Mouse (Mus musculus) ovary, postnatal 36 days (tissue): ENCODE data around the gene Cbx8.

Experiments used
- DNase-seq: peaks from one replicate; pipeline ENCODE4 v3.0.0; 2022; ENCODE audit warnings: low spot score, mixed read lengths

Gene Cbx8

DNA sequence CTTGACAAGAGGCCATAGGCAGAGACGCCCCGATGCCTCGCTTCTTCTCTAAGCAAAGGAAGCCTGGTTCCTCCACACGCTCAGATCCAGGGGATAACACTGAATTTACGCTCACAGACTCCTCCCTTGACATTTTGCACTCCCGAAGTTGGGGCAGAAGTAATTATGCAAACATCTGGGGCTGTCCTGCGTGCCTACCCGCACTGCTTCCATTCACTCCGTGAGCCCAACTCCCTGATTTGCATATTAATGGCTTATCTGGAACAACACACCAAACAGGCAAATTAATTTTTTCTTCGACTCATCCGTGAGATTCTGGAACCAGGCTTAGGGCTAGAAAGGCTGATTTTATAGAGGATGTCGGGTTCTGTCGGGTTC is 7.4 kb upstream of the Cbx8 start:
- DNase-seq = no peak

DNA sequence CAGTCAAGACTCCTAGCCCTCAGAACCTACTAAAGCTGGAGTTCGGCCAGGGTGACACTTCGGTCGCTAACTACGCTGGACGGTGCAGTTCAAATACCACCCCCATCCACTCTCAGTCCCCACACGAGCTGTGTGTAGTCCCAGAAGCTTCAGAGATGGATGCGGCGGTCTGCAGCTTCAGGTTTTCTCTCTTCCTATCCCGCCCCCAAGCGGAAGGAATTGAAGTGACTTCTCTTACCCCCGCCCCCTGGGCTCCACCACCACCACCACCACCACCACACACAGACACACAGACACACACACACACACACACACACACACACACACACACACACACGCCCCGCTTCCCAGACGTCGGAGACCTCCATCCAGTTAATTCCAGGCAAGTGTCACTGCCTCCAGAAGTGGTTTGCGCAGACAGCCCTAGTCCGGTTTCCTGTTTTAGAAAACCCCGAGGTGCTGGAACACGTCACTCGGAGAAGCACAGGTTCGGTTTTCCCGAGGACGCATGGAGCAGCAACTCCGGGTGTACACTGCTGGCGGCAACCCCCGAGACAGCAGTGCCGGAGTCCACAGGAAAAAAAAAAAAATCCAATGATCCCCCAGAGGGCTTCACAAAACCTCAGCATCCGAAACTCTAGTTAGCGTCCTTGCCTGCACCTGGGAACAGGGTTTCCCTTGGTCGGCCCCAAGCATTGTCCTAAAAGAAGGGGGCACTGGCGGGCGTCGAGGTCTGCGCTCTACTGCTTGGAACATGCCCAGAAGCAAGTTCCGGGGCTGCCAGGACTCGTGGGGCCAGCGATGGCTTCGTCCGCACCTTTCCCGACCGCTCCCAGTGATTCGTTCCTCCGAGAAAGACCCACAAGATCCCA is 6.7 kb upstream of the Cbx8 start:
- no peak for DNase-seq

DNA sequence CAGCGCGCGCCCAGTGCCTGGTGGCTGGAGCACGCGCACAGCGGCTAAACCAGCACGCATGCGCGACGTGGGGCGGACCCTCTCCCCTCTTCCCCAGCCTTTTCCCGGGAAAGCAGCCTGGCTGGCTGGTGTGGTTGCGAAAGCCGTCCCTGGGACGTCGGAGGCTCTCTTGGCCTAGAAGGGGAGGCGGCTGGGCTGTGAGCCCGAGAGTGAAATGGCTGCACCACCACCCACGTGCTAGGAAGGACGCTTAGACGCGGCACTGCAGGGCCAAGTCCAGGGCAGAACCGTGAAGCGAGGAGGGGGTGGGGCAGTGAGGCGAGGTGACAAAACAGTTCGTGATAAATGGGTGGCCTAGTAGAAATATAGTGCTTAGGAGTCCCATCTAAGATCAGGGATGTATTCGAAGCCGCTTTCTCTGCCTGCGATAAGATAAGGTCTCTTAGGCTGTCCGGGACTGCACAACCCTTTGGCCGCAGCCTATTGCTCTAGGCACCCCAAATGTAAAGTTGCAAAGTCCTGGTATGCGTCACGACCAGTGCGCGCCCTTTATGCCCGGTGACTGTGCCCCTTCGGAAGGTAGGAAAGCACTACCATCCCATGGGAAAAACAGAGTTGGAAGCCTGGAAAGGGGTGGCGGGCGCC is 6.0 kb upstream of the Cbx8 start:
- peak; percentile 67 for DNase-seq

DNA sequence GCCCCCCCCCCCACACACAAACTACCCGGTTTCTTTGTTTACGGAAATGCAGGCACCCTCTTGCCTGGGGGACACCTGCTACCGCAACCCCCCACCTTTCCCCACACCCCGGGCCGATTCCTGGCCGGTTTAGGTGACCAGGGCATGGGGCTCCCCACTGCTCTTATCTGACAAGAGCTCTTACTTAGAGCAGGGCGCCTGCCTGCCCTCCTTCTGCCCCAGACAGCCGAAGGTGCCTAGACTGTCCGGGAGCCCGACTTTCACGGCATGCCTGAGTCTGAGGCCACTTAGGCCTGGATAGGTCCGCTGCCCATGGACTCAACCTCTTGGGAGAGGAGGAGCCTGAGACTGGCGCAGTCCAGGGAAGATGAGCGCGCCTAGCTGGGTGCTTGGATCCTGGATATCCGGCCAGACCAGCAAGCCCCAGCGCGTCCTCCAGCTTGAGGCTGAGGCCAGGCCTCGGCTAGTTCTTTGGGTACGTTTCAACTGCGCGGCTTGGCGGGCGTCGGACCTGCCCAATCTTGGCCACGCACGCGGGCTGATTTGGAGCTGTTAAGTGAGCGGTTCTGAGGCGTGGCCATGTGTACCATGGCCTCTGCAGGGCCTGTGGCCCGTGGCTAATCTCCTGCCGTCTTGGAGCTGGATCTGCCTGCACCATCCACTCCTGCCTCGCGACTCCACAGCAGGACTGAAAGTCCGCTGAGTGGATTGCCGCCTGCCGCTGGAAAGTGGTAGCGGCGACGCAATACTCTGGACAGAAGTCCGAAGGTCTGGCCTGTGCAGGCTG is 4.0 kb upstream of the Cbx8 start:
- peak; percentile 53 for DNase-seq

DNA sequence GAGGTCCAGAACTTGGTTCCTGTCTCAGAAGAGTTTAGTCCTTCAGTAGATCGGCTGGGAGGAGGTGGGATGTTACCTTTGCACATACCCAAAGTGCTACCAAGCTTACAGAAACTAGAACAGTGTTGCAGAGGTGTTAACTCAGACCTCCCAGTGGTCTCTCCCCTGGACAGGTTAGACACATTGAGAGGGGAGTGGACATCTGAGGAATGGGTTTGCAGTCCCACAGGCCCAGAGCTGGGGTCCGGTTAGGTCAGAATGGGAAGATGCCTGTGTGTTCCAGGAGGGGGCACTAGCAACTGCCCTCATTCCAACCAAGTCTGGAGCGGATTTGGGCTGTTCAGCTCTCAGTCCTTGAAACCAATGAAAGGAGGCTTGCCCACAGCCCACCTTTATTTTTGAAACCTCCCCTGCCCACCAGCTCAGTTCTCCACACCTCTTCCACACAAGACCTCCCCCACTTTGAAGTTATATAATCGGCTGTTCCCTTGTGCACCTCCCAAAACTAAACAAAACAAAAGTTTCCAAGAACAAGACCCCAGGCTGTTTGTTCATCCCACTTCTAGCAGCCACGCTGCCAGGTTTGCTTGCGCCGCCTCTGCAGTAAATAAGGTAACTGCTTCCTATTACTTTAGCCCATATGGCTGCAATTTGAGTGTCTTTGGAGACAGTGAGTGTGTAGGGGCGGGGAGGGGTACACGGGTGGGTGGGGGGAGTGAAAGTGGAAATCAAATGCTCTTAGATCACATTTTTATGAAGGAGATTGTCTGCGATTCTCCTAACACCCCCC is 3.2 kb upstream of the Cbx8 start:
- no peak for DNase-seq

DNA sequence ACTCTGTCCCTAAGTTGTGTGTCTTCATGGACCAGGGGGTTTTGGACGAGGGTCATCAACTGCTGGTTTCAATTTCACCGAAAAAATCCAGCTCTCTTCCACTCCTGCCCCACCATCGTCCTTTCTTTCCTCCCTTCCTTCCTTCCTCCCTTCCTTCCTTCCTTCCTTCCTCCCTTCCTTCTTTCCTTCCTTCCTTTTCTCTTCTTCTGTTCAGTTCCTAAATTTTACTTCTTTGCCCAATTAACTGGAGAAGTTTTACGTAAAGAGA is 2.4 kb upstream of the Cbx8 start:
- DNase-seq = no peak

DNA sequence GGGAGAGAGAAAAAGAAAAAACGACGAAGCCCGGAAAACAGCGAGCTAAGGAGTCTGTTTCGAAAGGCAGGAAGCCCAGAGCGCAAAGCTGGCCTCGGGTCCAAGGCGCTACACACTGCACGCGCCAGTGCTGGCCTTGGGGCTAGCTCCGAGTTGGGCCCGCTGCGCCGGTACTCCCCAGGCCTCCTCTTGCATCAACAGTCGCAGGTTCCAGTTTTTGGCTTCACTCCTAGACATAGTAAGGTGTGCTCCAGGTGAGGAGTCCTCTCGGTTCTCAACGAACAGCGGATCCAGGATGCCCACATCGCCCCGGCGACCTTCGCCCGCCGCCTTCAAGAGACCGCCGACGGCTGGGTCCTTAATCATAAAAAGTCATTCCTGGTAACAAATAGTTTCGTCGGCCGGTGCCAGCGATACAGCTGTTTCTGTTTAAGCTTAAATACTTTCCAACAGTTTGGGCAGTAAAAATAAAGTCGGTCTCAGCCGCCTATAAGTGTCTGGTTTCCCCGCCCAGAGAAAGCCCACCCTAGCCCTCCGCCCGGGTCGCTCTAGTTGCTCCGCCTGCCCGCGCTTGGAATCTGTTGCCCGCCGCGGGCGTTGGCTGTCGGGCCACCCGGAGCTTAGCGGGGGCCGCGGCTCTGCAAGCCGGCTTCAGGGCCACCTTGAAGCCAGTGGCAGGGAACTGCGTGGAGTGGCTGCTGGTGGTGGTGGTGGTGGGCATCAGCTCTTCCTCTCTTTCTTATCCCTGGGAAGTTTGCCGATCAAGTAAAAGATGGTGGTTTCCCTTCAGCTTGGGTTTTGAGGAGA is 1.9 kb upstream of the Cbx8 start:
- DNase-seq = no peak

DNA sequence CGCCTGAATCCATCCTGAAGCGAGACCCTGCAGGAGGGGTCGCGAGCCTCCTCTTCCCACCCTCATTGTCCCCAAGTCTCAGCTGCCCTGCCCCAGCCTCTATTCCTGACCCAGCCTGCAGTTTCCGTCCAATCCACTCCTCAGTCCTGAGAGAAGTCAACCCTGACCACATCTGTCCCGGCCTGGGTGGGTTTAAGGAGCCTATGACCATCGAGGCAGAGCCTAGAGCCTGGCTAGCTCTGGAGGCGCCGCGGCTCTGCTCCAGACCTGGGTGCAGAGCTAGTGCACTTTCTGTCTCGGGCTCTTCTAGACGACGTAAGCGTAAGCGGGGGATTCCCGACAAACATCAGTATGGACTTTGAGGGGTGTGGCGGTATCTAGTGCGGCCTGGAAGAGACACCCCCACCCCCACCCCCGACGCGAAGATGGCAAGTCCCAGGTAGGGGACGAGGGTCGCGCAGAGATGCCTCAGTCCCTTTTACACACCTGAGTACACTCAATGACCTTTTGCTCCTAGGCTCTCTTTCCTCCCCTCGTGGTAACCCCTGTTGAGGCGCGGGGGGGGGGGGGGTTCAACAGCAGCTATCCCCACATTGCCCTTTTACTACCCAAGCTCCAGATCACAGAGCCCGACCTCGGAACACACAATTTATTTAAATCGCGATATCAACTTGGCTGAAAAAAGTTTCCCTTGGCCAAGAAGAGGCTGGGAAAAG is 1.1 kb upstream of the Cbx8 start:
- no peak for DNase-seq

DNA sequence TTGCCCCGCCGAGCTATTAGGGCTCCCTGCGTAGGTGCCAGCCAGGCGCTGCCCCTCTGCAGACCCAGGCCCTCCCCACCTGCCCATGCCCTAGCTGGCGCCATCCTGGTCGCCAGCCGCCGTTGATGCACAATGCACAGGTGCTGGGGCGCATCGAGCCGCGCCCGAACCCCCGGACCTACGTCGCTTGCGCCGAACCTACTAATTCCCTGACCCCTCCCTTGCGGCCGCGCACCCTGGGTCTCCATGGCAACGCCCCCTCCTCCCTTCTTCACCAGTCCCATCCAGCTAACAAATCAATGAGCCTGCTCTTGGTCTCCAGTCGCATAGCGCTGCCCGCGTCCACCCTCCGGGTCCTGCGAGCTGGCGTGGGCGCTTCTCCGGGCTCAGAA is 552 bp upstream of the Cbx8 start:
- DNase-seq = no peak

DNA sequence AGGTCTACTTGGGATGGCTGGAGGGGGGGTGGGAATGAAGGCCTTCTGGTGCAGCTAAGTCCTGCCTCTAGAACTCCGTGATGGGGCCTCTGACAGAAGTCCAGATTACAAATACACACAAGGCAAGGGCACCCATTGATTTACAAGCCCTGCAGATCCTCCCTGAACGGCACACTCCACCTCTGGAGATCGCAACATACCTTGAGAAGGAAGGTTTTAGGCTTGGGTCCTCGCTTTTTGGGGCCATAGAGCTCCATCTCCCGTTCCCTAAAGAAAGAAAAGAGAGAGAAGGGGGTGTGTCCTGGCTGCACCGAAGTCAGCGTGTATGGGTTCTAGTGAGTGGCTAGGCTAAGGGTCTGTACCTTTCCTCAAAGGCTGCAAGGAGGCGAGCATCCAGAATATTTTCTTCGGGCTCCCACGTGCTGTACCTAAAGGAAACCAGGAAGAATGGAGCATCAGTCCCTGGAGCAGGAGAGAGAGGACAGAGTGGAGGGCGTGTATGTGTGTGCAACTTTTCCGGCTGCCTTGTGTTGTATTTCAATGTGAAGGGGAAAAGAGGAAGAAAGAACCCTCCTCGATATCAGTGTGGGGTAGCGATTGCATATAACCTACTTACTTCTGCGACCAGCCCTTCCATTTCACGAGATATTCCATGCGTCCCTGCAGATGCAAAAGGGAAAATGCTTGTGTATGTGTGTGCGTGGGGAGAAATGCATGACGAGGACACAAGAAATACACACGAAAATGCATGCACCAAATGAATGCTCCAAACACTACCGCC is 847 bp downstream of the Cbx8 start:
- DNase-seq = no peak

DNA sequence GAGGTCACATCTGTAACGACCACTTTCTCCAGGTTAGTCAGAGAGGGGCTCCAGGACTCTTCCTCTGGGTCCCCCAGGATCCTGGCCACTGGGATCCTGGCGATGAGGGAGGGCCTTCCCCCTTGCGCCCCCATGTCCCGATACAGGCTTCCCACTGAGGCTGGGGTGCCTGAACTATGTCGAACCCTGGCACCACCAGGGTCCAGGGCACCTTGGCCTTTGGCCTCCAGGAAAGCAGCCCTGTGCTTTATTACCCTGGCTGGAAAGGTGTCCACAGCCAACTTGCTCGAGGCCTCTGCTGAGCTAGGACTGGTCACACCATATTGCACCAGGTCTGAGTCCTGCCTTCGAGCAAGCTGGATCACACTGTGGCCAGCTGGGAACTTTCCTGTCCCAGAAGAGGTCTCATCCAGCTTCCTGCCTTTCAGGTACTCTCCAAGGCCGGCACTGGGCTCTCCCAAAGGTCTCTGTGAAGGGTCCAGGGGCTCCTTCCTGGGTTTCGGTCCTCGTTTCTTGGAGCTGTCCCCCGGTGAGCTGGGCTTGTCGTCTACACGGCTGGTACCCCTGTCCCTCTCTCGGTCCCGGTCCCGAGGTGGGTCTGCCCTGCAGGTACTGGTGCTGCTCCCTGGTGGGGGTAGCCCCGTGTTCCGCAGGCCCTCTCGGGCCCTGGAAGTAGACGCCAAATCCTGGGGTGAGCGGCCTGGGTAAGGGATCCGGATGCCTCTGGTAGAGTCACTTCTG is 1.9 kb downstream of the Cbx8 start:
- no peak for DNase-seq

DNA sequence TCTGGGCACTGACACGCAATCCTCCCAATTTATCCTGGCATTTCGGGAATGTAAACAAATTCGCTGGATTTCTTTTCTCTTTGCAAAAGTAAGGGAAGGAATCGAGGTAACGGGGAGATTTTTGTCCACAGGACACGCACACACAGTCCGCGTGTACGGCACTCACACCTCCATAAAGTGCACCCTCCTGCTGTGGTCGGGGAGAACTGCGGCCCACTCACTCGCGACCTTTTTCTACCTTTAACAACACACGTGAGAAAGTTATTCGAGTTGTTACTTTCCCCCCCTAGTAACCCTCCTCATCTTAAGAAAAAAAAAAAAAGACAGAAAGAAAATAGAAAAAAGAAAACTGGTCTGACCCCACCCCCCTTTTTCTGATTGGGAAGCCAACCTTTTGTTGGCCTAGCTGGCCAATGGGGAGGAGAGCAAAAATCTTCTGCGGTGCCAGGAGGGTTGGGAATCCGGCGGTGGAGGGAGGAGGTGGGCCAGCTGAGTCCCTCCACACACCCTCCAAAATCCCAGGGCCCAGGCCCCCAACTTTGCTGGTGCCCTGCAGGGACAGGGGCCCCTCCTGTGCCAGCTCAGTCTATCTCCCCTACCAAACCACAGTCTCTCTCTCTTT is 2.9 kb downstream of the Cbx8 start:
- DNase-seq = peak; percentile 6

DNA sequence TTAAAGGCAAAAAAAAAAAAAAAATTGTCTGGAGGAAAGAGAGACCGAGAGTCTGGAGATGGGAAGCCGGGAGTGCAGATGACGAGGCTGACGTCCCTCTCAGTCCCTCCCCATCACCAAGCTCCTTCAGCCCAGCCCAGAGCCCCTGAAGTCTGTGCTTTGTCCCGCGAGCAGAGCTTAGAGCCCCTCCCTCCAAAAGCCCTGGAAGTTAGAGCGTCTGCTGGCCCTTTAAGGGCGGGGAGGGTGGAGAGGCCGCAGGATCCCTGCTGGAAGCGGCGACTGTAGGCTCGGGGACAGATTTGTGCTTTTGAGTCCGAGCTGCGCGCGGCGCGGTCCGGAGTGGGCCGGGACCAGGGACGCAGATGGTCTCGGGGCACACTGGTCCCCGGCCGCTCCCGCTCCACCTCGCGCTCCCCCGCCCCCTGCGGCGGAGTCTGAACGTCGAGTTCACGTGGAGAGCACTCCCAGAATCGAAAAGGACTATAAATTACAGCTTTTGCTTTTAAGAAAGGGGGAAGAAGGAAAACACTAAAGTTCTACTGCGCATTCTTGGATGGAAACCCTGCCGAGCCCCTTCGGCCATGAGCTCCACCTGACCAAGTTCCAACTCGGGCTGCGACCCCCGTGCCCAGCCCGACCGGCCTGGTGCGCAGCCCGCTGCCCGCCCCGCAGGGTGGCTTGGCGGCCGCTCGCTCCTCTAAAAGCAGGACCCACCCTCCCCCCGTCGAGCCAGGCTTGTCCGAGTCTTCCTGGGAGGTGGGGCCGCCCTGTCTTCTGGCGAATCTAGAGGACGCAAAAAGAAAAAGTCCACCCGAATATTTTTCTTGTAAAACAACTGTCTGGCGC is 3.6 kb downstream of the Cbx8 start:
- DNase-seq = peak; percentile 46

DNA sequence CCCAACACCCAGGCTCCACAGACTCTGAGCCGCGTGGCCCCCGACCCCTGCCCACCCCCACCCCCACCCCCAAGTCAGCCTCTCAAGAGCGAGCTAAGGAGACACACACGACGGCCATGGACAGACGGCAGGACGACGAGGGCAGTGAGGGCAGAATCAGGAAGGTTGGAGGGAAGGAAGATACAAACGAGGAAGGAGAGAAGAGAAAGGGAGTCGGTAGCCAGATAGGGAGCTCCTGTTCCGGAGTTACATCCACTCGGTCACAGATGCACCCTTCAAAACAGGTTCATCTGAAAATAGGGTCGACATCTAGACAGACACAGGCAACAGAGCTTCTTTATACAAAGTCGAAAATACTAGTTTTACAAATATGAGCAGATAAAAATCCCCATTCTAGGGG is 4.3 kb downstream of the Cbx8 start:
- no peak for DNase-seq

DNA sequence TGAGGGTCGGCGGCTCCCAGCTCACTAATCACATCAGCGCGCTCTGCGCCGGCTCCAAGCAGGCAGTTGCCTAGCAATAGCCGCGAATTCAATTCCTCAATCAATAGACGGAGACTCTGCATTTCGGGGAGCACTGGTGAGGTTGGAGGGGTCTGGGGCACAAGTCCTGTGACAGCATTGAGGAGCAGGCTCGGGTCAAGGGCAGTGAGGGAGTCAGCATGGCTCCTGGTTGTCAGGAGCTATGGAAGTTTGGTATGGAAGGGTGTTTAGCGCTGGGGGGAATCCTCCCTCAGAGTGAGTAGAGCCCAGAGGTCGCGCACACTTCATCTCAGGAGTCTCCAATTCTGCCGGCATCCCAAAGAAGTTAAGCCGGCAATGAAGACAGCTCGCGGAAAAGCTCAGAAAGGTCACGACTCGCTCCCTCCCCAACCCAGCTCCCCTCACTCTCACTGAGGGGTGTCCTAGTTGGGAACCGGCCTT is 5.0 kb downstream of the Cbx8 start:
- no peak for DNase-seq

DNA sequence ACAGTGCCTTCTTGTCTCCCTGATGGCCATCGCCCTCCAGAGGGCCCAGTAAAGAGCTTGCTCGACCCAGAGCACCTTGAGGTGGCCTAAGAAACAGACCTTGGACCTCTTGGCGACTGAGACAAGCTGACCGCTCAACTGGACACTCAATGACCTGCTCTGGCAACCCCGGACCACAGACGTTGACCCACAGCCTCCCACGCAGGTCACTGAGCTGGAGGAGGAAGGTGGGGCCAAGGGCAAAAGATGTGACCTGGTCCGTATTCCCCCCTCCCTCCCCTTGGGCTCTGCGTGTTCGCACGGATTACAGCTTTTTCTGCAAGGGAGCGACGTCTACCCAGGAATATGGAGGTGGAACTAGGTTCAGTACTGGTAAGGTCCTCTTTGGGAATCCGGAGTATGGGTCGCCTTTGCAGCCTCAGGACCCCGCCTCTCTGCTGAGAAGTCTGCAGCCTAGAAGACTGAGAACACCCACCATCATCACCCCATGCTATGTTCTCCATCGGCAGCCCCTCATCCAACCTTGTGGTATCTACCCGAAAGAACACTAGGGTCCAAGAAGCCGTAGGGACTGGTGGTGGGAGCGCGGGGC is 5.6 kb downstream of the Cbx8 start:
- peak; percentile 8 for DNase-seq

DNA sequence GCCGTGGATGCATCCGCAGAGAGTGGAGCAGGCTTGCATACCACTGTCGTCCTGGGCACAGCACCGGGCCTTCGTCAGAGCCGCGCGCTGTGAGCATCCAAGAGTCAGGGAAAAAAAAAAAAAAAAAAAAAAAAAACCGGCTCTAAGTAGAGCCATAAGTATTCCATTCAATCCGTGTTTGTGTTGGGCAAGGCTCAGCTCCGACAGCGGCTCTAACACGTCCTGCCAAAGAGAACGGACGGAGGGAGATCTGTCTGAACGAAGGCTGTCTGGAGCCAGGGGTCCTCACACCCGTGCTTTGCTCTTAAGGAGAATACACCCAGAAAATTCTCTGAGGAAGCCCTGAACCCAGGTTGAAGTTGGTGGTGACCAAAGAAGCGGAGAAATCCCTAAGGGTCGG is 6.1 kb downstream of the Cbx8 start:
- DNase-seq = no peak
